Mouse (Mus musculus) neural tube, embryonic 13.5 days (tissue): ENCODE data around the gene Olfr191. TPM values are rescaled to one million over a fixed set of nuclear protein-coding genes. Genes with fewer than 3 reads are reported as not detected.

Experiments used
- ATAC-seq: fragments of 200-750 bp; cut with Nextera tagmentation; 2 replicates; pipeline ENCODE4 v1.8.0; 2017; ENCODE audit warnings: low read depth, mild to moderate bottlenecking, moderate TSS enrichment, moderate library complexity
- H3K27ac ChIP-seq: fragments of 300-500 bp; sonication (generic); replicated peaks from 2 replicates; pipeline ENCODE4 v1.5.1; 2015; ENCODE audit warnings: moderate library complexity, mild to moderate bottlenecking, inconsistent platforms
- H3K27me3 ChIP-seq: fragments of 300-500 bp; sonication (generic); 2 replicates; pipeline ENCODE4 v1.6.1; 2015; ENCODE audit warnings: mild to moderate bottlenecking, inconsistent platforms
- H3K36me3 ChIP-seq: fragments of 300-500 bp; sonication (generic); 2 replicates; pipeline ENCODE4 v1.6.1; 2015; ENCODE audit warnings: mild to moderate bottlenecking, inconsistent platforms
- H3K4me1 ChIP-seq: fragments of 300-500 bp; sonication (generic); replicated peaks from 2 replicates; pipeline ENCODE4 v1.6.1; 2015; ENCODE audit warnings: inconsistent platforms
- H3K4me2 ChIP-seq: fragments of 300-500 bp; sonication (generic); 2 replicates; pipeline ENCODE4 v1.6.1; 2015; ENCODE audit warnings: inconsistent platforms, mild to moderate bottlenecking, moderate library complexity
- H3K4me3 ChIP-seq: fragments of 300-500 bp; sonication (generic); 2 replicates; pipeline ENCODE4 v1.5.1; 2015; ENCODE audit warnings: mild to moderate bottlenecking, inconsistent platforms
- H3K9ac ChIP-seq: fragments of 300-500 bp; sonication (generic); 2 replicates; pipeline ENCODE4 v1.6.1; 2015; ENCODE audit warnings: moderate library complexity, mild to moderate bottlenecking, inconsistent platforms
- H3K9me3 ChIP-seq: fragments of 300-500 bp; sonication (generic); 2 replicates; pipeline ENCODE4 v1.6.1; 2016; ENCODE audit warnings: inconsistent platforms
- WGBS: fragments of 180-500 bp; shearing (Covaris S2); methylation state at CpG from one replicate; pipeline ENCODE4 v1.1.7; 2015; 5-methylcytosine and 5-hydroxymethylcytosine counted together
- polyA plus RNA-seq: library from polyadenylated mRNA; unstranded; fragments of >200 nt; fragmentation: Nextera tagmentation; extraction: Ambion mirVana; gene quantifications from 2 replicates; pipeline ENCODE4 v1.2.1, GENCODE M21; 2015

The Olfr191 gene
- polyA plus RNA-seq, 1 experiment from 2014 or later: not detected

GRCm38 (mm10) chr16:59047579-59047978 is 42.0 kb downstream of the Olfr191 start:
- 68% methylated on average over 4 of the region's 4 CpGs for WGBS
- no peaks in the 10 kb centered on the region for H3K4me1 ChIP-seq
- no peaks in the 10 kb centered on the region for H3K27me3 ChIP-seq
- ATAC-seq: no peak
- H3K4me2 ChIP-seq: no peak overlapping the region
- H3K9ac ChIP-seq: no peak overlapping the region
- H3K27ac ChIP-seq: no peak overlapping the region
- no peaks in the 10 kb centered on the region for H3K9me3 ChIP-seq
- no peak overlapping the region for H3K4me3 ChIP-seq
- no peaks in the 10 kb centered on the region for H3K36me3 ChIP-seq

GRCm38 (mm10) chr16:59045835-59046234 is 43.8 kb downstream of the Olfr191 start:
- H3K9me3 ChIP-seq: no peaks in the 10 kb centered on the region
- 83% methylated on average over 3 of the region's 3 CpGs for WGBS
- H3K4me3 ChIP-seq: no peak overlapping the region
- no peak for ATAC-seq
- H3K27me3 ChIP-seq: no peaks in the 10 kb centered on the region
- H3K4me1 ChIP-seq: no peaks in the 10 kb centered on the region
- no peak overlapping the region for H3K27ac ChIP-seq
- no peak overlapping the region for H3K9ac ChIP-seq
- no peak overlapping the region for H3K4me2 ChIP-seq
- H3K36me3 ChIP-seq: no peaks in the 10 kb centered on the region

GRCm38 (mm10) chr16:59039710-59040109 is 49.9 kb downstream of the Olfr191 start, which contains the start of gene Olfr187:
Gene Olfr187, minus strand, starts transcription at chr16:59039767.
- Histone ChIP-seq H3K36me3 (no peaks in the 10 kb centered on the region), H3K27me3 (no peaks in the 10 kb centered on the region), H3K9ac (no peak within 1 kb of the TSS), H3K9me3 (no peaks in the 10 kb centered on the region), H3K4me2 (no peak within 1 kb of the TSS), H3K4me3 (no peak within 1 kb of the TSS), H3K4me1 (no peaks in the 10 kb centered on the region), H3K27ac (no peak within 1 kb of the TSS)
- 89% methylated on average over 7 of the region's 7 CpGs for WGBS
- ATAC-seq: no peak

Other genes with a start within 250 kb of the Olfr191 start
- gene Olfr177, start 215.1 kb downstream of the Olfr191 start, polyA plus RNA-seq: not detected in 2 replicates
- gene Olfr178, start 197.8 kb downstream of the Olfr191 start, polyA plus RNA-seq: not detected in 2 replicates
- gene Olfr181, start 161.1 kb downstream of the Olfr191 start, polyA plus RNA-seq: not detected in 2 replicates
- not detected in 2 replicates for gene Olfr180, start 160.4 kb downstream of the Olfr191 start, polyA plus RNA-seq
- gene Olfr183, start 94.5 kb downstream of the Olfr191 start, polyA plus RNA-seq: not detected in 2 replicates
- gene Olfr186, start 59.5 kb downstream of the Olfr191 start, polyA plus RNA-seq: not detected in 2 replicates
- not detected in 2 replicates for gene Olfr187, start 50.1 kb downstream of the Olfr191 start, polyA plus RNA-seq
- not detected in 2 replicates for gene Olfr190, start 11.8 kb downstream of the Olfr191 start, polyA plus RNA-seq
- gene Olfr193, start 22.1 kb upstream of the Olfr191 start, polyA plus RNA-seq: not detected in 2 replicates
- not detected in 2 replicates for gene Olfr194, start 31.2 kb upstream of the Olfr191 start, polyA plus RNA-seq
- gene Olfr195, start 57.2 kb upstream of the Olfr191 start, polyA plus RNA-seq: not detected in 2 replicates
- gene Olfr196, start 80.6 kb upstream of the Olfr191 start, polyA plus RNA-seq: not detected in 2 replicates
- not detected in 2 replicates for gene Olfr198, start 113.7 kb upstream of the Olfr191 start, polyA plus RNA-seq
- gene Olfr199, start 129.9 kb upstream of the Olfr191 start, polyA plus RNA-seq: not detected in 2 replicates
- not detected in 2 replicates for gene Olfr201, start 182.8 kb upstream of the Olfr191 start, polyA plus RNA-seq
- gene Olfr202, start 197.0 kb upstream of the Olfr191 start, polyA plus RNA-seq: not detected in 2 replicates
- gene Olfr203, start 209.1 kb upstream of the Olfr191 start, polyA plus RNA-seq: not detected in 2 replicates
- gene Olfr204, start 228.4 kb upstream of the Olfr191 start, polyA plus RNA-seq: not detected in 2 replicates
- not detected in 2 replicates for gene Olfr205, start 241.3 kb upstream of the Olfr191 start, polyA plus RNA-seq